Mouse (Mus musculus) myocyte (in vitro differentiated cells): ENCODE measurements at regions not wholly inside any gene's neighbourhood (a gene's known extent, or its start where the extent isn't known, plus 50 kb on each side); places are given as distances from the start of the nearest gene placed in this dataset.

Source experiments
- CEBPB ChIP-seq: IDR thresholded peaks from 2 replicates; pipeline ENCODE4 v1.6.1; 2011; ENCODE audit warnings: mild to moderate bottlenecking, moderate library complexity; ENCODE audit not compliant: poor library complexity, insufficient read depth, severe bottlenecking
- POLR2A ChIP-seq: IDR thresholded peaks from one replicate; pipeline ENCODE4 v1.6.1; 2011; ENCODE audit warnings: low read depth, mild to moderate bottlenecking, control low read depth, moderate library complexity; ENCODE audit not compliant: insufficient read length
- TCF12 ChIP-seq: IDR thresholded peaks from one replicate; pipeline ENCODE4 v1.6.1; 2011; ENCODE audit warnings: mild to moderate bottlenecking, control low read depth; ENCODE audit not compliant: poor library complexity, insufficient read depth, severe bottlenecking

GRCm38 (mm10) chr9:17653818-17654217 lies 638.1 kb upstream of the Chordc1 start:
- TF ChIP-seq POLR2A = no peak
- no peak for TF ChIP-seq CEBPB
- TF ChIP-seq TCF12 = no peak
